Mouse (Mus musculus): ENCODE data around the gene Ccnf. TPM values are rescaled to one million over a fixed set of nuclear protein-coding genes. Genes with fewer than 3 reads are reported as not detected.

Ccnf gene
- 72.1 and 75.2 TPM in 2 replicates for polyA plus RNA-seq (2015; fragmentation: Nextera tagmentation; extraction: Ambion mirVana)

DNA sequence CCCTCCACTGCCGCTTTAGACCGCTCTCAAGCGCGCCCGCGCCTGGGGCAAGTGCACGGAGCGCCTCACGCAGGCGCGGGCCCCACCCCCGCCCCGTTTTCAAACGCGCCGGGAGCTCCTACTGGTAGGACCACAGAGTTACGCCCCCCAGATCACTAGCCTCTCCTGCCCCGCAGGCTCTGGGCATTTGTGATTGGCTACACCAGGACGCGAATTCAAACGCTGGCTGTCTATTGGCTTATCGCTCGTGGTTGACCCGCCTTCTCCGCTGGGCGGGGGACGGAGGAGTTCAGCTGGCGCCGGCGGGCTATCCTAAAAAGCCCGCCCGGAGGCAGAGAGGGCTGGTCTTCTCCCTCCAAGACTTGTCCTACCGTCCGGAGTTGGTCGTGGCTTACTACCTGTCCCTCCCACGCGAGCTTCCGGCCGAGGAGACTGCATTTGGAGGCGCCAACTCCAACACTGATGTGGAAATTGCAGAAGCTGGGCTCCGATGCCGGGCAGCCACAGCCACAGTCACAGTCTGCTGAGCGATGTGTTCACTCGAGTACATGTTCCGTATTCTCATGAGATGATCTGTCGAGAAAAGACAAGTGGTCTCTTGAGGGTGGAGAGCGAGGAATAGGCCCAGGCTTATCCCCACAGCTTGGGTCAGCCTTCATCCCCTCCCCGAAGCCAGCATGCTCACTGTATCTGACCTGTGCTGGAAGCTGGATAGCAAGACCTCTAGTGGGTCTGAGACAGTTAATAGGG is at the start of gene Ccnf:
Gene Ccnf (minus strand): TSS at position 165 of the 750 bp plus-strand sequence.
- Histone ChIP-seq H3K4me1 (ENCODE audit: control insufficient read depth, low read depth, low read length) (peaks cover 11% of the 10 kb centered on the region), H3K9me3 (replicated peaks; ENCODE audit: control insufficient read depth, low read length) (peaks cover 2% of the 10 kb centered on the region; the same call in 1 of the 2 replicates), H3K27me3 (ENCODE audit: control insufficient read depth, insufficient read depth, low read depth, low read length) (no peaks in the 10 kb centered on the region), H3K4me3 (ENCODE audit: low read depth, low read length) (peak within 1 kb of the TSS; percentile 76), H3K4me2 (ENCODE audit: low read depth, low read length) (peak within 1 kb of the TSS; percentile 85), H3K27ac (ENCODE audit: low read length) (peak within 1 kb of the TSS; percentile 87), H3K36me3 (ENCODE audit: control insufficient read depth, insufficient read depth) (peaks cover 29% of the 10 kb centered on the region), H3K9ac (ENCODE audit: low read depth, low read length) (peak within 1 kb of the TSS; percentile 89)
- peak; percentile 99 for ATAC-seq (ENCODE audit: low read depth)
- under 1% methylated on average over 48 of the region's 48 CpGs for WGBS (ENCODE audit: insufficient replicate concordance)

- H3K36me3 ChIP-seq (ENCODE audit: control insufficient read depth, insufficient read depth) = no peaks in the 10 kb centered on the region
- WGBS (ENCODE audit: insufficient replicate concordance) = 67% methylated on average over 4 of the region's 4 CpGs
- no peak overlapping the region for H3K27ac ChIP-seq (ENCODE audit: low read length)
- no peaks in the 10 kb centered on the region for H3K27me3 ChIP-seq (ENCODE audit: control insufficient read depth, insufficient read depth, low read depth, low read length)
- H3K4me3 ChIP-seq (ENCODE audit: low read depth, low read length) = no peak overlapping the region
- no peak overlapping the region for H3K9ac ChIP-seq (ENCODE audit: low read depth, low read length)
- H3K4me1 ChIP-seq (ENCODE audit: control insufficient read depth, low read depth, low read length) = no peaks in the 10 kb centered on the region
- no peak for ATAC-seq (ENCODE audit: low read depth)
- H3K9me3 ChIP-seq (replicated peaks; ENCODE audit: control insufficient read depth, low read length) = no peaks in the 10 kb centered on the region
- no peak overlapping the region for H3K4me2 ChIP-seq (ENCODE audit: low read depth, low read length)
Measured at GRCm38 (mm10) chr17:24300651-24301050, 49.4 kb upstream of the Ccnf start.

DNA sequence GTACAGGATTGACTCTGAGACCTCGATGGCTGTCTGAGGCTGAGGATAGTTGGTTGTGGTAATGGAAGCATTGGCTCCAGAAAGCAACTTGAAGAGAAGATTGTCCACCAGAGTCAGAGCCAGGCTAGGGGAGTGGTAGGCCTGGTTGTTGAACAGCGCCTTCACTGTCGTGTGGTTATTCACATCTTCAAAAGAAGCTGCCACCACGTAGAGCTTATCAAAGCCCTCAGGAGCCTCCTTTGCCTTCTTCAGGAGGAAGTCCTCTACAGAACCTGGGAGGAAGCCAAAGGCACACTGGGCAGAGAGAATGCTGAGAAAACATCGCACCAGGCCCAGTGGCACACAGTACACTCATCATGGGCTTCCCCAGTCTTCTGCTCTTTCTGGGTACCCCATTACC is 38.1 kb upstream of the Ccnf start:
- WGBS (ENCODE audit: insufficient replicate concordance) = 44% methylated on average over 5 of the region's 5 CpGs
- no peaks in the 10 kb centered on the region for H3K9me3 ChIP-seq (replicated peaks; ENCODE audit: control insufficient read depth, low read length)
- no peak overlapping the region for H3K4me2 ChIP-seq (ENCODE audit: low read depth, low read length)
- H3K27me3 ChIP-seq (ENCODE audit: control insufficient read depth, insufficient read depth, low read depth, low read length) = no peaks in the 10 kb centered on the region
- no peak overlapping the region for H3K9ac ChIP-seq (ENCODE audit: low read depth, low read length)
- no peak overlapping the region for H3K4me3 ChIP-seq (ENCODE audit: low read depth, low read length)
- no peaks in the 10 kb centered on the region for H3K36me3 ChIP-seq (ENCODE audit: control insufficient read depth, insufficient read depth)
- ATAC-seq (ENCODE audit: low read depth) = no peak
- no peaks in the 10 kb centered on the region for H3K4me1 ChIP-seq (ENCODE audit: control insufficient read depth, low read depth, low read length)
- H3K27ac ChIP-seq (ENCODE audit: low read length) = no peak overlapping the region

GRCm38 (mm10) chr17:24288477-24288876 is 37.2 kb upstream of the Ccnf start:
- no peaks in the 10 kb centered on the region for H3K4me1 ChIP-seq (ENCODE audit: control insufficient read depth, low read depth, low read length)
- H3K9me3 ChIP-seq (replicated peaks; ENCODE audit: control insufficient read depth, low read length) = no peaks in the 10 kb centered on the region
- no peak overlapping the region for H3K9ac ChIP-seq (ENCODE audit: low read depth, low read length)
- no peak for ATAC-seq (ENCODE audit: low read depth)
- no peak overlapping the region for H3K27ac ChIP-seq (ENCODE audit: low read length)
- H3K4me3 ChIP-seq (ENCODE audit: low read depth, low read length) = no peak overlapping the region
- WGBS (ENCODE audit: insufficient replicate concordance) = 64% methylated on average over 9 of the region's 9 CpGs
- no peaks in the 10 kb centered on the region for H3K27me3 ChIP-seq (ENCODE audit: control insufficient read depth, insufficient read depth, low read depth, low read length)
- H3K4me2 ChIP-seq (ENCODE audit: low read depth, low read length) = no peak overlapping the region
- H3K36me3 ChIP-seq (ENCODE audit: control insufficient read depth, insufficient read depth) = no peaks in the 10 kb centered on the region

DNA sequence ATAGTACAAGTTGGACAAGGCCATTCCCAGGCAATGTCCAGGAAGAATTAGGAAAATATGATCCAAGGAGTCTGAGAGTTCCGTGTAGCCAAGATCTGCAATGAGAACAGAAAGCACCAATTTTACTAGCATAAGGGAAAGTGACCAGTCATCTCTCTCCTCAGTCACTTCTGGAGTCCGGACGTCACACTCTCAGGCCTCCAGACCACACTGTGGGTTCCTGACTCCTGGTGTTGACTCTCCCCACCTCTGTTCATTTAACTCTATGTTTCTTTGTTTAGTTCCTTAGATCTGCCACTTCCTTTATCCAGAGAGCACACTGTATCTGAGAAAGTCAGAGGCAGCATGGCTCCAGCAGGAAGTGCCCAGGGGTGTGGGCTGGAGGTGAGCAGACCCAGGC is 34.4 kb upstream of the Ccnf start:
- H3K4me2 ChIP-seq (ENCODE audit: low read depth, low read length) = no peak overlapping the region
- no peak for ATAC-seq (ENCODE audit: low read depth)
- WGBS (ENCODE audit: insufficient replicate concordance) = 40% methylated on average over 3 of the region's 3 CpGs

GRCm38 (mm10) chr17:24283266-24283818 is 32.1 kb upstream of the Ccnf start:
- Histone ChIP-seq H3K27me3 (ENCODE audit: control insufficient read depth, insufficient read depth, low read depth, low read length) (no peaks in the 10 kb centered on the region), H3K4me2 (ENCODE audit: low read depth, low read length) (no peak overlapping the region), H3K9ac (ENCODE audit: low read depth, low read length) (no peak overlapping the region), H3K36me3 (ENCODE audit: control insufficient read depth, insufficient read depth) (no peaks in the 10 kb centered on the region), H3K4me1 (ENCODE audit: control insufficient read depth, low read depth, low read length) (no peaks in the 10 kb centered on the region), H3K4me3 (ENCODE audit: low read depth, low read length) (no peak overlapping the region), H3K27ac (ENCODE audit: low read length) (no peak overlapping the region), H3K9me3 (replicated peaks; ENCODE audit: control insufficient read depth, low read length) (no peaks in the 10 kb centered on the region)
- no peak for ATAC-seq (ENCODE audit: low read depth)
- 49% methylated on average over 9 of the region's 9 CpGs for WGBS (ENCODE audit: insufficient replicate concordance)

More for the DNA sequence above, 34.4 kb upstream of the Ccnf start:
- Histone ChIP-seq H3K36me3 (ENCODE audit: control insufficient read depth, insufficient read depth) (no peaks in the 10 kb centered on the region), H3K9me3 (replicated peaks; ENCODE audit: control insufficient read depth, low read length) (no peaks in the 10 kb centered on the region), H3K4me3 (ENCODE audit: low read depth, low read length) (no peak overlapping the region), H3K9ac (ENCODE audit: low read depth, low read length) (no peak overlapping the region), H3K27ac (ENCODE audit: low read length) (no peak overlapping the region), H3K4me1 (ENCODE audit: control insufficient read depth, low read depth, low read length) (no peaks in the 10 kb centered on the region), H3K27me3 (ENCODE audit: control insufficient read depth, insufficient read depth, low read depth, low read length) (no peaks in the 10 kb centered on the region)

DNA sequence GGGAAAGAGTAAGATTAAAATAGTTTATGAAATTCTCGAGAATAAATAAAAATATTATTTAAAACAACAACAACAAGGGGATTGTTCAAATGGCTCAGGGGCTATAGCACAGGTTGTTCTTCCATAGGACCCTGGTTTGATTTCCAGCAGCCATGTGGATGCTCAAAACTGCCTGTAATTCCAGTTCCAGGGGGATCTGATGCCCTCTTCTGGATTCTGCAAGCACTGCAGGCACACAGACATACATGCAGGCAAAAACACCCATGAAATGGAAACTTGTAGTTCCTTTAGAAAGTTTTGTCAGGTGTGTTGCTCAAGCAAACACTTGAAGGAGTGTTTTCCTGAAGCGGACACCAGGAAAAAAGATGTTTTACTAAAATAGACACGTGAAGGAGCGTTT is 31.4 kb upstream of the Ccnf start:
- Histone ChIP-seq H3K4me1 (ENCODE audit: control insufficient read depth, low read depth, low read length) (no peaks in the 10 kb centered on the region), H3K9ac (ENCODE audit: low read depth, low read length) (no peak overlapping the region), H3K9me3 (replicated peaks; ENCODE audit: control insufficient read depth, low read length) (no peaks in the 10 kb centered on the region), H3K4me2 (ENCODE audit: low read depth, low read length) (no peak overlapping the region), H3K4me3 (ENCODE audit: low read depth, low read length) (no peak overlapping the region), H3K36me3 (ENCODE audit: control insufficient read depth, insufficient read depth) (no peaks in the 10 kb centered on the region), H3K27ac (ENCODE audit: low read length) (no peak overlapping the region), H3K27me3 (ENCODE audit: control insufficient read depth, insufficient read depth, low read depth, low read length) (no peaks in the 10 kb centered on the region)
- no peak for ATAC-seq (ENCODE audit: low read depth)
- 52% methylated on average over 4 of the region's 4 CpGs for WGBS (ENCODE audit: insufficient replicate concordance)

DNA sequence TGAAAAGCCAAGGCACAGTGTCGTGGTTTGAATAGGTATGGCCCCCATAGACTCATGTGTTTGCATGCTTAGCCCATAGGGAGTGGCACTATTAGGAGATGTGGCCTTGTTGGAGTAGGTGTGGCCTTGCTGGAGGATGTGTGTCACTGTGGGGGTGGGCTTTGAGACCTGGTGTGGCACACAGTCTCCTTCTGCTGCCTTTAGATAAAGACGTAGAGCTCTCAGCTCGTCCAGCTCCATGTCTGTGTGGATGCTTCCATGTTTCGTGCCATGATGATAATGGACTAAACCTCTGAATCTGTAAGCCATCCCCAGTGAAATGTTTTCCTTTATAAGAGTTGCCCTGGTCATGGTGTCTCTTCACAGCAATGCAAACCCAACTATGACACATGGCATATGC is 28.6 kb upstream of the Ccnf start:
- ATAC-seq (ENCODE audit: low read depth) = no peak
- Histone ChIP-seq H3K27ac (ENCODE audit: low read length) (no peak overlapping the region), H3K36me3 (ENCODE audit: control insufficient read depth, insufficient read depth) (no peaks in the 10 kb centered on the region), H3K4me2 (ENCODE audit: low read depth, low read length) (no peak overlapping the region), H3K9me3 (replicated peaks; ENCODE audit: control insufficient read depth, low read length) (no peaks in the 10 kb centered on the region), H3K4me3 (ENCODE audit: low read depth, low read length) (no peak overlapping the region), H3K27me3 (ENCODE audit: control insufficient read depth, insufficient read depth, low read depth, low read length) (no peaks in the 10 kb centered on the region), H3K4me1 (ENCODE audit: control insufficient read depth, low read depth, low read length) (no peaks in the 10 kb centered on the region), H3K9ac (ENCODE audit: low read depth, low read length) (no peak overlapping the region)
- WGBS (ENCODE audit: insufficient replicate concordance) = 42% methylated on average over 4 of the region's 4 CpGs

- Histone ChIP-seq H3K9me3 (replicated peaks; ENCODE audit: control insufficient read depth, low read length) (no peaks in the 10 kb centered on the region), H3K36me3 (ENCODE audit: control insufficient read depth, insufficient read depth) (no peaks in the 10 kb centered on the region), H3K4me1 (ENCODE audit: control insufficient read depth, low read depth, low read length) (no peaks in the 10 kb centered on the region), H3K4me3 (ENCODE audit: low read depth, low read length) (no peak overlapping the region), H3K27me3 (ENCODE audit: control insufficient read depth, insufficient read depth, low read depth, low read length) (no peaks in the 10 kb centered on the region), H3K9ac (ENCODE audit: low read depth, low read length) (no peak overlapping the region), H3K4me2 (ENCODE audit: low read depth, low read length) (no peak overlapping the region), H3K27ac (ENCODE audit: low read length) (no peak overlapping the region)
- no peak for ATAC-seq (ENCODE audit: low read depth)
- 61% methylated on average over 1 of the region's 1 CpGs for WGBS (ENCODE audit: insufficient replicate concordance)
Measured at GRCm38 (mm10) chr17:24267133-24267532, 15.8 kb upstream of the Ccnf start.

Data from liver, embryonic 16.5 days (tissue).